Mouse (Mus musculus): Measurements from ENCODE around the gene Atp2a2. TPM values are rescaled to one million over a fixed set of nuclear protein-coding genes. Genes with fewer than 3 reads are reported as not detected.
"Not testable (repeated sequence)": the region's sequence is repeated elsewhere in the genome, so short reads cannot be mapped to it uniquely, and the experiment has no call there.

Atp2a2 gene
- polyA plus RNA-seq, 1 experiment from 2014 or later: 34.8 TPM

DNA sequence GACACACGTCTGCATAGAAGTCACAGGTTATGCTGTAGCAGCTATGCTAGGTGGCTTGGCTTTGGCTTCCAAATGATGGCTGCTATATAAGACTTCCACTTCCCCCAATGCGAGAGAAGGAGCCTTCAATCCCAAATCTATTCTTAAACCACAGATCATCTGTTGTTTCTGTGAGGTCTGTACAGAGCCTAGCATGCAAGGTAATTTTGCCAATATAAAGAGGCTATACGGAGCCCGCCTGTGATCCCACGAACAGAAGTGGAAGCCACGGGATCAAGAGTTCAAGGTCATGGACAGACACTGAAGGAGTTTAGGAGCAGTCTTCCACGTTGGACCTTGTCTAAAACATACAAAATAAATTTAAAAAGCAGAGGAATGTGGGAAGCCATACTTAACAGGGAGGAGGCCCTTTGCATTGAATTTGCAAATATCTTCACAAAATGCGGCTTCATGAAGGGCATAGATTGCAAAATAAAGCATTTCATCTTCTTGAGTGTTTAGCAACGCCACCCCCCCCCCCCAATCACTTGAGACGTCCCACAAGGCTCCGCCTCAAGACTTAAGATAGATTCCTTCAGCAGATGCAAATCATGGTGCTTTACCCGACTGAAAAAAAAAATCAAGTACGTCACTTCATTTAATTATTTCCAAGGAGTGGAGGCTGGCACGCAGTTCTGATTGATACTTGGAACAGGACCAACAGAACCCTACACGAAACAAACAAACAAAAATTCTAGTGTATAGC is 1.2 kb upstream of the Atp2a2 start:
- Histone ChIP-seq H3K9me3 (peaks cover 6% of the 10 kb centered on the region; the same call in 1 of the 2 replicates), H3K27me3 (ENCODE audit: poor library complexity, severe bottlenecking) (peaks cover 8% of the 10 kb centered on the region), H3K4me3 (peak overlapping the region; percentile 77), H3K4me1 (peaks cover 42% of the 10 kb centered on the region), H3K36me3 (replicated peaks) (peaks cover 22% of the 10 kb centered on the region), H3K27ac (peak overlapping the region; percentile 100)
- WGBS: 39% methylated on average over 15 of the region's 15 CpGs
- no peak for DNase-seq (ENCODE audit: extremely low spot score, low spot score)

DNA sequence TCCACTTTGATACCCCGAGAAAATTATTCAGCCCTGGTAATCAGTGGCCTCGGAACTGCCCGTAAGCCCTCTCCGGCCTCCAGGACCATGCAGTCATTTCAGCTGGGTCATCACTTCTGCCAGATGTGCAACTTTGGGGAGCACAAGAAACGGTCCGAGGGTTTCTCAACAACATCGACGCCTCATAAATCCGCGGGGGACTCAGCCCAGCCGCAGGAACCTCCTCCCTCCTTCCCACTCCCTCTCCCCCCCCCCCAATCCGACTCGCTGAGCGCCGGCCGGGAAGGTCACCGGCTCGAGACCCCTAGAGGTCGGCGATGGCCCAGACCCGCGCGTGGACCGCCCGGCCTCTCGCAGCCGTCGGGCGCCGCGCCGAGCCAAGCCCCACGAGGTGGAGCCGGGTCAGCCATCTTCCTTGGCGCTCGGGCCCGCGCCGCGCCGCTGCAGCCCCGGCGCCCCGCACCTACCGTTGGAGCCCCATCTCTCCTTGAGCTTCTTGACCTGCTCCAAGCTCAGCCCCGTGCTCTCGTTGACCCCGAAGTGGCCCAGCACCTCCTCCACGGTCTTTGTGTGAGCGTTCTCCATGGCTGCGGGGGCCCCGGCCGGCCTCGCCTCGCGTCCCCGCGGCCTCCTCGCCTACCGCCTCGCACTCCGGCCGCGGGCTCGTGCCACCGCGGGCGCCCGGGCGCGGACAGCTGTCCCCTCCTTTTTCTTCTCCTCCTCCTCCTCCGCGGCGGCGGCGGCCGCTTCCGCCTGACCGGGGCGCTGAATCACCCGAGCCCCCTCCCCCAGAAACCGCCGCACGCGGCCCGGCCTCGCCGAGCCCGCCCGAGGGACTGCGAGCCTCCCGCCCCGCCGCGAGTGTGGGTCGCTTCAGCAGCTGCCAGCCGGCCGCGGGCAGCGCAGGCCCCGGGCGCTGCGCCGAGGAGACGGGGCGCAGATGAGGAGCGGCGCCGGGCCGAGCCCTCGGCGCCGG is 636 bp downstream of the Atp2a2 start:
- peak overlapping the region; percentile 100 for H3K27ac ChIP-seq
- peaks cover 39% of the 10 kb centered on the region for H3K36me3 ChIP-seq (replicated peaks)
- H3K27me3 ChIP-seq (ENCODE audit: poor library complexity, severe bottlenecking): peaks cover 8% of the 10 kb centered on the region
- H3K4me3 ChIP-seq: peak overlapping the region; percentile 77
- peak; percentile 67 for DNase-seq (ENCODE audit: extremely low spot score, low spot score)
- H3K9me3 ChIP-seq: peaks cover under 1% of the 10 kb centered on the region; the same call in 1 of the 2 replicates
- peaks cover 47% of the 10 kb centered on the region for H3K4me1 ChIP-seq
- WGBS: under 1% methylated on average over 113 of the region's 113 CpGs

DNA sequence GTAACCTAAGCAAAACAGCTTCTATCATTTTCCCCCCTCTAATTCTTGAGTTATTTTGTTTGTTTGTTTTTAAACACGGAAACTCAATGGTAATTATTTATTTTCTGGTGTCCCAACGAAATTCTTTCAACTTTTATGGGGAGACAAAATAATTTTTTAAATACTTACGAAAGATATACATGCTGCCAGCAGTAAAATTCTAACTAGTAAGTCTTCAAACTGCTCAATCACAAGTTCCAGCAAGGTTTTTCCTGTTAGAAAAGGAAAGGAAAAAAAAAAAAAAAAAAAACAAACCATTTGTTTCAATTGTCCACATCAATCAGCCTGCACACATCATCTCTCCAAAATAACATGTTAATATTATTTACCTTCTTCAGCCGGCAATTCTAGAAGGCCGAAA is 1.5 kb downstream of the Atp2a2 start:
- Histone ChIP-seq H3K27ac (peak overlapping the region; percentile 100), H3K4me1 (peaks cover 47% of the 10 kb centered on the region), H3K4me3 (peak overlapping the region; percentile 77), H3K27me3 (ENCODE audit: poor library complexity, severe bottlenecking) (peaks cover 8% of the 10 kb centered on the region), H3K36me3 (replicated peaks) (peaks cover 47% of the 10 kb centered on the region), H3K9me3 (no peaks in the 10 kb centered on the region)
- WGBS: 45% methylated on average over 5 of the region's 5 CpGs
- no peak for DNase-seq (ENCODE audit: extremely low spot score, low spot score)

DNA sequence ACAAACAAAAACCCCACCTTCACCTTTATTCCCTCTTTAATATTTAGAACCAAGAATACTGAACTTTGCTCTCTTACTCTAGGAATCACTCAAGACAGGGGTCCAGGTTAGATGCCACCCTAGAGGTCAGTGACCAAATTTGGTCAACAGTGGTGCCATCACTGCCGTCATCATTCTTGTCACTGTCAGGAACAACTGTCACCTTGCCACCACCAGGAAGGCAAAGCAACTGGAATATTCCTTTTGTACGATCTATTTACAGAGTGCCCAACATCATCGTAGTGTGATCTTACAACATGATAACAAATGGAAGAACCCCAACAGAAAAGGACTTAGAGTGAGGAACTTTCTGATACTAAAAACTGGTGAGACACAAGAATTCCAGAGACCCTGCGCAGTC is 1.9 kb downstream of the Atp2a2 start:
- Histone ChIP-seq H3K27me3 (ENCODE audit: poor library complexity, severe bottlenecking) (peaks cover 8% of the 10 kb centered on the region), H3K4me1 (peaks cover 47% of the 10 kb centered on the region), H3K9me3 (no peaks in the 10 kb centered on the region), H3K4me3 (peak overlapping the region; percentile 77), H3K36me3 (replicated peaks) (peaks cover 52% of the 10 kb centered on the region), H3K27ac (no peak overlapping the region)
- 68% methylated on average over 4 of the region's 4 CpGs for WGBS
- DNase-seq (ENCODE audit: extremely low spot score, low spot score): no peak

DNA sequence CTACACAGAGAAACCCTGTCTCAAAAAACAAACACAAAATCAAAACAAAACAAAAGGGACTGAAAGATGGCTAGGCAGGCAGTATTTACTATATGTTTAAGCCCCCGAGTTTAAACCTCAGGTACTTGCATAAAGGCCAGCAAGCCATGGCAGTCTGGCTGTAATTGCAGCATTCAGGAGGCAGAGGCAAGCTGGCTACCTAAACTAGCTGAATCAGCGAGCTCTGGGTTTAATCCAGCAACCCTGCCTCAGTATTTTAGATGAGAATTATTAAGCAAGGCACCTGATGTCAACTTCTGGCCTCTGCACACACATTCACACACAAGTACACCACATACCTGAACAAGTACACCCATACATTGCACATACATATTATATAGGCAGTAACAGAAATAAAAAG is 4.0 kb downstream of the Atp2a2 start:
- Histone ChIP-seq H3K36me3 (replicated peaks) (peaks cover 73% of the 10 kb centered on the region), H3K9me3 (no peaks in the 10 kb centered on the region), H3K27ac (no peak overlapping the region), H3K4me3 (no peak overlapping the region; the same call in 1 of the 2 replicates), H3K27me3 (ENCODE audit: poor library complexity, severe bottlenecking) (no peaks in the 10 kb centered on the region), H3K4me1 (peaks cover 36% of the 10 kb centered on the region)
- 76% methylated on average over 2 of the region's 2 CpGs for WGBS
- no peak for DNase-seq (ENCODE audit: extremely low spot score, low spot score)

DNA sequence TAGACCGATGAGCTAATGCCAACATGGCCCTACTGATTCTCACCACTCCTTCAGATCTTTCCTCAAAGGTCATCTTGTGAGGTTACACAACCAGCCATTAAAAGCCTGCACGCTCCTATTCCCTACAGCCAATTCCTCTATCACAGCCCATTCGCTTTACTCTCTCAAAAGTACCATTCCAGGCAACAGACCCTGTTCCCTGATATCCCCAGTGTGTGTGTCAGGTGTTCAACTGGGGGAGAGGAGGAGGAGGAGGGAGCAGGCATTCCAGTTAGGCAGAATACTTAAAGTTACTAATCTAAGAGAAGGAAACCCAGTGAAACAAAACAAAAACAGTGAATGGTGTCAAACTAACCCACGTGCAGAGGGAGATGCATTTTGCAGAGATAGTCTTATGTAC is 5.0 kb downstream of the Atp2a2 start:
- Histone ChIP-seq H3K4me3 (no peak overlapping the region), H3K4me1 (peaks cover 29% of the 10 kb centered on the region), H3K36me3 (replicated peaks) (peaks cover 83% of the 10 kb centered on the region), H3K27ac (no peak overlapping the region), H3K9me3 (no peaks in the 10 kb centered on the region), H3K27me3 (ENCODE audit: poor library complexity, severe bottlenecking) (no peaks in the 10 kb centered on the region)
- no peak for DNase-seq (ENCODE audit: extremely low spot score, low spot score)
- WGBS: 89% methylated on average over 4 of the region's 4 CpGs

DNA sequence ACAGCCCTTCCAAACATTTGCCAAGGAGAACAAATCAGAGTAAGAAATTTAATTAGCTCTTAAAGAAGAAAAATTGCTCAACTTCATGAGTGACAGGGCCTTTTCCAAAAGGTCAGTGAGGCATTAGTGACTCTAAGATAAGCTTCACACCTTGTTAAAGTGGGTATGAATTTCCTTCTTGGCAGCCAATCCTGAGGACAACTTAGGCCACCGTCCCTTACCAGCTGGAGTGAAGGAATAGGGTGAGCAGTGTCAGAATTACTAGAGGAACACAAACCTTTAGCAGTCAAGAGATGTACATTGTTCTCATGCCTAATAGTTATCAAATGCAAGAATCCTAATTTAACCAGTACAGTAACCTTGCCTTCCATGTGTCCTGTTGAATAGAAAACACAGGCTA is 7.6 kb downstream of the Atp2a2 start:
- Histone ChIP-seq H3K36me3 (replicated peaks) (peaks cover 99% of the 10 kb centered on the region), H3K4me3 (no peak overlapping the region), H3K27ac (no peak overlapping the region), H3K27me3 (ENCODE audit: poor library complexity, severe bottlenecking) (no peaks in the 10 kb centered on the region), H3K4me1 (peaks cover 18% of the 10 kb centered on the region), H3K9me3 (no peaks in the 10 kb centered on the region)
- 87% methylated on average over 1 of the region's 1 CpGs for WGBS
- DNase-seq (ENCODE audit: extremely low spot score, low spot score): no peak

DNA sequence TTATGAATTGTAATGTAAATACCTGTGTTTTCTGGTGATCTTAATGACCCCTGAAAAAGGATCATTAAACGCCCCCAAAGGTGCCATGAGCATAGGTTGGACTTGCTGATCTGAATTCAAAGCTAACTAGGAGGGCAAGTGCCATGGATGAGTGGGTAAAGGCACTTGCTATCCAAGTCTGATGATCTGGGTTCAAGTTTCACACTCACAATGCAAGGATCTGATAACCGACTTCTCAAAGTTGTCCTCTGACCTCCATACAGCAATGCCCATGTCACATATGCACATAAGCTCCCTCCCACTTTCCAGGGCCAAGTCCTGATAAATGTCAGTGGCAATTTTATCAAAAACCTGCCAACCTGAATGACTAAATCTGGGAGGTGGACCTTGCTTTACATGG is 9.0 kb downstream of the Atp2a2 start:
- Histone ChIP-seq H3K27ac (no peak overlapping the region), H3K36me3 (replicated peaks) (peaks cover 99% of the 10 kb centered on the region), H3K4me3 (no peak overlapping the region), H3K4me1 (peaks cover 4% of the 10 kb centered on the region), H3K9me3 (no peaks in the 10 kb centered on the region), H3K27me3 (ENCODE audit: poor library complexity, severe bottlenecking) (no peaks in the 10 kb centered on the region)
- WGBS: 91% methylated on average over 2 of the region's 2 CpGs
- no peak for DNase-seq (ENCODE audit: extremely low spot score, low spot score)

DNA sequence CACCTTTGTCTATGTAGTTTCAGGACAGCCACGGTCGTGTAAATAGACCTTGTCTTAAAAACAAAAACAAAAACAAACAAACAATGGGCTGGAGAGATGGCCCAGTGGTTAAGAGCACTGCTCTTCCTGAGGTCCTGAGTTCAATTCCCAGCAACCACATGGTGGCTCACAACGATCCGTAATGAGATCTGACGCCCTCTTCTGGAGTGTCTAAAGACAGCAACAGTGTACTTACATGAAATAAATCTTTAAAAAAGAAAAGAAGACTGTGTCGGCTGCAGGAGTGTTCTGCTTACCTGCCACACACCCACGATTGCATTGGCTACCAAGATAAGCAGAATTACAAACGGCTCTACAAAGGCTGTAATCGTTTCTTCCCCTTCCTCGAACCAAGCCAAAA is 10.6 kb downstream of the Atp2a2 start:
- Histone ChIP-seq H3K27ac (no peak overlapping the region), H3K9me3 (no peaks in the 10 kb centered on the region), H3K4me1 (no peaks in the 10 kb centered on the region), H3K27me3 (ENCODE audit: poor library complexity, severe bottlenecking) (no peaks in the 10 kb centered on the region), H3K4me3 (no peak overlapping the region), H3K36me3 (replicated peaks) (peaks cover 100% of the 10 kb centered on the region)
- WGBS: 90% methylated on average over 10 of the region's 10 CpGs
- no peak for DNase-seq (ENCODE audit: extremely low spot score, low spot score)

DNA sequence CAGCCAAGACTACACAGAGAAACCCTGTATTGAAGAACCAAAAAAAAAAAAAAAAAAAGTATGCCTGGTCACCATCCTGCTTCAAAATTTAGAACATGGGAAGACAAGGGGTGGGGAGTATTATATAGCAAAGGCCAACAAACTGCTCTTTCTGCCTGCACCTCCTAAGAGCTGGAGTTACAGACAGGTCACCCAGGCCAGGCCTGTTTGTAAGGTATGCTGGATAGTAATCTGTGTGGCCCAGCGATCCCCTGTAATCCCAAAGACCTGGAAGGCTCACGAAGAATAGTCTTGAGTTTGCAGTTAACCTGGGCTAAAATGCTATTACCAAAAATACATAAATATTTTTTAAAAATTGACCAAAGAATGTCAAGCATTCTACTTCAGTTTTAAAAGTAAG is 11.9 kb downstream of the Atp2a2 start:
- no peaks in the 10 kb centered on the region for H3K9me3 ChIP-seq
- no peak overlapping the region for H3K4me3 ChIP-seq
- WGBS: 93% methylated on average over 2 of the region's 2 CpGs
- peaks cover 100% of the 10 kb centered on the region for H3K36me3 ChIP-seq (replicated peaks)
- no peaks in the 10 kb centered on the region for H3K4me1 ChIP-seq
- DNase-seq (ENCODE audit: extremely low spot score, low spot score): no peak
- H3K27me3 ChIP-seq (ENCODE audit: poor library complexity, severe bottlenecking): no peaks in the 10 kb centered on the region
- H3K27ac ChIP-seq: no peak overlapping the region

DNA sequence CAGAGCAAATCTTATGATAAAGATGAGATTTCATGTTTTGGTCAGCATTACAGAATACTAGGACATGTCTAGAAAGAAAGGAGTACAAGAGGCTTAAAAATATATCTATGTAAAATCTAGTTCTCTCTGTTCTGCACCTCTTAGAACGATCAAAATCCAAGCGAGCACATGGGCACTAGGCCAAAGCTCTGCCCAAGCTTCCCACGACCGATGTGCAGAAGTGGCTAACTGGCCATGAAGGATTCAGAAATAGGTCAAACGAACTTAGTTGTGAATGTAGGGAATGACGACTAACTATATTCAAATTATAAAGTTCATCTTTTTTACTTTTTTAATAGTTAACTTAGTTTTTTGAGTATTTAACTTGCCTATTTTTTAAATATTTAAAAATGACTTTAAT is 14.2 kb downstream of the Atp2a2 start:
- Histone ChIP-seq H3K36me3 (replicated peaks) (peaks cover 100% of the 10 kb centered on the region), H3K27ac (no peak overlapping the region), H3K4me3 (no peak overlapping the region), H3K9me3 (no peaks in the 10 kb centered on the region), H3K27me3 (ENCODE audit: poor library complexity, severe bottlenecking) (no peaks in the 10 kb centered on the region), H3K4me1 (no peaks in the 10 kb centered on the region)
- DNase-seq (ENCODE audit: extremely low spot score, low spot score): no peak
- WGBS: 93% methylated on average over 6 of the region's 6 CpGs

DNA sequence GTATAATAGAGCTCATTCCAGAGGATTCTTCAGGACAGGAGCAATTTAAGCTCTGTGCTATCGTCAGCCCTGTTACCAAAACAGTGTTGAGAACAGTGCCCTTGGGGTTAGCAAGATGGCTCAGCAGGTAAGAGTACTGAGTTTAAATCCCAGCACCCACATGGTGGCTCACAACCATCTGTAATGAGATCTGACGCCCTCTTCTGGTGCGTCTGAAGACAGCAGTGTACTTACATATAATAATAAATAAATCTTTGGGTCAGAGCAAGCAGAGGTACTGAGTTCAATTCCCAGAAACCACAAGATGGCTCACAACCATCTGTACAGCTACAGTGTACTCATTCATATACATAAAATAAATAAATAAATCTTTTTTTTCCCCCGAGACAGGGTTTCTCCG is 15.8 kb downstream of the Atp2a2 start:
- not testable (repeated sequence) for H3K27ac ChIP-seq; H3K27me3 ChIP-seq (ENCODE audit: poor library complexity, severe bottlenecking); DNase-seq (ENCODE audit: extremely low spot score, low spot score); H3K4me3 ChIP-seq; H3K9me3 ChIP-seq; H3K4me1 ChIP-seq
- WGBS: 86% methylated on average over 5 of the region's 5 CpGs
- peaks cover 100% of the 10 kb centered on the region for H3K36me3 ChIP-seq (replicated peaks)
